Mouse (Mus musculus): Measurements from ENCODE around the gene Def8. TPM values are rescaled to one million over a fixed set of nuclear protein-coding genes. Genes with fewer than 3 reads are reported as not detected.

Gene Def8
- polyA plus RNA-seq, 1 experiment from 2014 or later = 49.5 TPM

DNA sequence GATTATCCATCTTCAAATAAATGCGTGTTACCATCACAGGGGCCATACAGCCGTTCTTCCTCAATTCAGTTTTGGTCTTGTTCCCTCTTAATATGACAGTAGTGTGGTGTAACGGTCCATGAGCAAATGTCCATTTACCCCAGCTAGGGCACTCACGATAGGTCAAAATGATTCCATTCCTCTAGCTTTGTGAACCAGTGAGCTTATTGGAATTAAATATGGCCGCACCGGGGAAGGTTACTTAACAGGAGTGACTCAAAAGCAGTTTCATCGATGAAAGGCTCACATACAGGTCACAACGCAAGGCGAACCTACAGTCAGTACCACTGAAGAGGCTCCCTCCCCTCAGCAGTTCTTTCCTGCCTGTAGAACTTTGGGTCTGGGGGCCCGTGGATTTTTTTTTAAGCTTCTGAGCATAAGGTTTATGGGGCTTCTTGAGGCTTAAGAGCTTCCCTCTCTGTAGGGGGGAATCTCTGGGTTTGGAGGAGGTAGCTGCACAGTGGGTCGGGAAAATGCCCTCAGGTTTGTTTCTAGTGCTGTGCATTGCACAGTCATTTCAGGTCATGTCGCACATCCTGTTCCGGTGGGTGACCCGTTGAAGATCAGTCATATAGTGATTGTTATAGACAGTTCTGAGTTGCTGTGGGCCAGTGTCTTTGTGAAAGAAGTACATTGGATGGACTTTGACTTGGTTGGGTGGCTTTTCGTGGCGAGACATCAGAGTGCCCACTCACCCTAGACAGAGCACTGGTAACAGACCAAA, 55.3 kb downstream of the Def8 start:
- peak; percentile 36 for ATAC-seq
- no peaks in the 10 kb centered on the region for H3K27me3 ChIP-seq (ENCODE audit: control insufficient read depth, insufficient read depth, low read depth, low read length)
- 36% methylated on average over 16 of the region's 16 CpGs for WGBS

GRCm38 (mm10) chr8:123482627-123483026, 59.3 kb downstream of the Def8 start:
- H3K4me2 ChIP-seq (ENCODE audit: low read length) = no peak overlapping the region
- peaks cover 32% of the 10 kb centered on the region for H3K36me3 ChIP-seq (ENCODE audit: control insufficient read depth, insufficient read depth, low read length)
- H3K27ac ChIP-seq (ENCODE audit: low read length) = no peak overlapping the region
- no peak for ATAC-seq
- no peaks in the 10 kb centered on the region for H3K27me3 ChIP-seq (ENCODE audit: control insufficient read depth, insufficient read depth, low read depth, low read length)
- no peaks in the 10 kb centered on the region for H3K9me3 ChIP-seq (replicated peaks; ENCODE audit: control insufficient read depth, low read length, poor library complexity, severe bottlenecking)
- H3K9ac ChIP-seq (ENCODE audit: low read depth, low read length) = no peak overlapping the region
- H3K4me1 ChIP-seq (ENCODE audit: control insufficient read depth, insufficient read depth, low read length) = peaks cover 11% of the 10 kb centered on the region
- WGBS = 86% methylated on average over 7 of the region's 7 CpGs
- H3K4me3 ChIP-seq (ENCODE audit: low read depth, low read length) = no peak overlapping the region

More for the DNA sequence above, 55.3 kb downstream of the Def8 start:
- peak overlapping the region; percentile 79 for H3K9ac ChIP-seq (ENCODE audit: low read depth, low read length)
- H3K9me3 ChIP-seq (replicated peaks; ENCODE audit: control insufficient read depth, low read length, poor library complexity, severe bottlenecking) = no peaks in the 10 kb centered on the region
- peak overlapping the region; percentile 89 for H3K4me2 ChIP-seq (ENCODE audit: low read length)
- H3K27ac ChIP-seq (ENCODE audit: low read length) = peak overlapping the region; percentile 97
- peak overlapping the region; percentile 71 for H3K4me3 ChIP-seq (ENCODE audit: low read depth, low read length)
- H3K4me1 ChIP-seq (ENCODE audit: control insufficient read depth, insufficient read depth, low read length) = peaks cover 16% of the 10 kb centered on the region
- H3K36me3 ChIP-seq (ENCODE audit: control insufficient read depth, insufficient read depth, low read length) = peaks cover 9% of the 10 kb centered on the region; the same call in 1 of the 2 replicates

DNA sequence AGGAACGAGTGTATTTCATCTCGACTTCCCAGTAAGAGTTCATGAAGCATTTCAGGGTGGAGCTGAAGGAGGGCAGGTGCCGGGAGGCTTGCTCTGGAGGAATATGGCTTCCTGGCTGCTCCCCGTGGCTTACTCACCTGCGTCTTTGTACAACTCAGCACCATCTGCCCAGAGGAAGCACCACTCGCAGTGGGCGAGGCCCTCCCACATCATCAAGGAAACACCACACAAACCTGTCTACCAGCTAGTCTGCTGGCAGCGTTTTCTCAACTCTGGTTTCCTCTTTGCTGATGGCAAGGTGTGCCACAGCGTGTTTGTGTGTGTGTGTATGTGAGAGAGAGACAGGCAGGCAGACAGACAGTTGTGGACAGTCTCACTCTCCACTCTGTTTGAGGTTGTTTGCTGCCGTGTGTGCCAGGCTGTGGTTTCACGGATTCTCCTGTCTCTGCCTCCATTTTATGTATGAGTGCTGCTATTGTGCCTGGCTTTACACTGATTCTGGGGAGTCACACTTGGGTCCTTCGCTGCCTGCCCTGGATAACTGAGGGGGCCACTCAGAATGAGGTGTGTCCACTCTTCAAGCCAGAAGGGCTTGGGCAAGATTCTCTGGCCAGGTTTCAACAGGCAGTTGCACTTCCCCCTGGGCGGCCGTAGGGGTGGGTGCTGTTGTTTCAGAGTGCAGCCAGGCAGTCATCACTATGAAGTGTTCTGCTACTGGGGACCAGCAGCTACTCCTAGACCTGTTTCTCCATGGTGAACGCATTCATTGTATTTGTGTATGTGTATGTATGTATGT, 68.2 kb downstream of the Def8 start:
- Histone ChIP-seq H3K4me2 (ENCODE audit: low read length) (no peak overlapping the region), H3K36me3 (ENCODE audit: control insufficient read depth, insufficient read depth, low read length) (peaks cover 75% of the 10 kb centered on the region), H3K9me3 (replicated peaks; ENCODE audit: control insufficient read depth, low read length, poor library complexity, severe bottlenecking) (no peaks in the 10 kb centered on the region), H3K4me1 (ENCODE audit: control insufficient read depth, insufficient read depth, low read length) (no peaks in the 10 kb centered on the region), H3K27ac (ENCODE audit: low read length) (no peak overlapping the region), H3K27me3 (ENCODE audit: control insufficient read depth, insufficient read depth, low read depth, low read length) (no peaks in the 10 kb centered on the region), H3K4me3 (ENCODE audit: low read depth, low read length) (no peak overlapping the region), H3K9ac (ENCODE audit: low read depth, low read length) (no peak overlapping the region)
- WGBS = 94% methylated on average over 15 of the region's 15 CpGs
- ATAC-seq = no peak

DNA sequence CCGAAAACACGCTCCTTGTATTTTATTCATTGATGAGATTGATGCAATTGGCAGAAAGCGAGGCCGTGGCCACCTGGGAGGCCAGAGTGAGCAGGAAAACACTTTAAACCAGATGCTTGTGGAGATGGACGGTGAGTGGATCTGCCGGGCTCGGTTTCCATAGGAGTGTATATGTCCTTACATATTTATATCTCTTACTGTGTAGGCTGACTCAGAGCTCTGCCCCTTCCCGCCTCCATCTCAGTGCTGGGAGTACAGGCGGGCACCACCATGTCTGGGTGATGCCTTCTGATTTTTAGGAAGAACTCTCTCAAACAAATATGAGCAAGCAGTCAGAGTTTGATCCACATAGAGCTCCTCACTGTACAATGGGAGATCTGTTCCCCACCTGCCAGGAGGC, 69.6 kb downstream of the Def8 start:
- Histone ChIP-seq H3K4me2 (ENCODE audit: low read length) (no peak overlapping the region), H3K4me3 (ENCODE audit: low read depth, low read length) (no peak overlapping the region), H3K27me3 (ENCODE audit: control insufficient read depth, insufficient read depth, low read depth, low read length) (no peaks in the 10 kb centered on the region), H3K4me1 (ENCODE audit: control insufficient read depth, insufficient read depth, low read length) (no peaks in the 10 kb centered on the region), H3K27ac (ENCODE audit: low read length) (no peak overlapping the region), H3K36me3 (ENCODE audit: control insufficient read depth, insufficient read depth, low read length) (peaks cover 65% of the 10 kb centered on the region), H3K9me3 (replicated peaks; ENCODE audit: control insufficient read depth, low read length, poor library complexity, severe bottlenecking) (no peaks in the 10 kb centered on the region), H3K9ac (ENCODE audit: low read depth, low read length) (no peak overlapping the region)
- ATAC-seq = no peak
- WGBS = 95% methylated on average over 9 of the region's 9 CpGs

GRCm38 (mm10) chr8:123497699-123498098, 74.4 kb downstream of the Def8 start:
- Histone ChIP-seq H3K4me1 (ENCODE audit: control insufficient read depth, insufficient read depth, low read length) (no peaks in the 10 kb centered on the region), H3K27ac (ENCODE audit: low read length) (no peak overlapping the region), H3K4me3 (ENCODE audit: low read depth, low read length) (no peak overlapping the region), H3K36me3 (ENCODE audit: control insufficient read depth, insufficient read depth, low read length) (peaks cover 54% of the 10 kb centered on the region), H3K27me3 (ENCODE audit: control insufficient read depth, insufficient read depth, low read depth, low read length) (no peaks in the 10 kb centered on the region), H3K4me2 (ENCODE audit: low read length) (no peak overlapping the region), H3K9me3 (replicated peaks; ENCODE audit: control insufficient read depth, low read length, poor library complexity, severe bottlenecking) (no peaks in the 10 kb centered on the region), H3K9ac (ENCODE audit: low read depth, low read length) (no peak overlapping the region)
- no peak for ATAC-seq
- 92% methylated on average over 4 of the region's 4 CpGs for WGBS

DNA sequence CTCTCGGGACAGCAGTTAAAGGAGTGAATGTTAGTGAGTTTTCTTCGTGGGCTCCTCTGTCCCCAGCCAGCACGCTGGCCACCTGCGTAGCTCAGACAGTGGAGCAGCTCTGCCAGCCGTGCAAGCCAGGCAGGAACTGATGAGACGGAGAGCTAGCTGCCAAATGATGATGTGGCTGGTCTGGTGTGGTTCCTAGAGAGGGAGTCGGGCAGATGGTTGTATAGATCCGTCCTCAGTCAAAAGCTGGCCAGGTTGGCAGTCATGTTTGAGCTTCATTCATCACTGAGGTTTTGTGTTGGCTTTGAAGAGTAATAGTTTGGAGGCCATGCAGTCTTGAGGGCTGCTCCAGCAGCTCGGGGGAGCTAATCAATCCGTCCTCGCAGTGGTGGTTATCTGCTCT, 75.6 kb downstream of the Def8 start:
- H3K4me1 ChIP-seq (ENCODE audit: control insufficient read depth, insufficient read depth, low read length) = no peaks in the 10 kb centered on the region

DNA sequence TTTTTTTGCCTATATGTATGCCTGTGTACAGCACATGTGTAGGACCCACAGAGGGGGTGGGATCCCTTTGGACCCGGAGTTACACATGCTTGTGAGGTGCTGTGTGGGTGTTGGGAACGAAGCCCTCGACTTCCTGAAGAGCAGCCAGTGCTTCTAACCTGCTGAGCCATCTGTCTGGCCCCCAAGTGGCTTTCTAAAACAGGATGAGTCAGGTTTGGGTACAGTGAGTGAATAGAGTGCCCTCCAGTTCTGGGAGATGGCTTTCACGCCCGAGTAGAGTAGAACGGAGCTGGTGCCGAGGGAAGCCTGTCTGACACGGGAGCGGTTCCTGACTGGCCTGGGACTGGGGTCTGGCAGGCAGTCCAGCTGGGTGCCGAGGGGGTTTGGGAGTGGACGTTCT, 76.2 kb downstream of the Def8 start:
- no peak overlapping the region for H3K9ac ChIP-seq (ENCODE audit: low read depth, low read length)
- no peak for ATAC-seq
- 97% methylated on average over 11 of the region's 11 CpGs for WGBS
- no peaks in the 10 kb centered on the region for H3K27me3 ChIP-seq (ENCODE audit: control insufficient read depth, insufficient read depth, low read depth, low read length)
- H3K9me3 ChIP-seq (replicated peaks; ENCODE audit: control insufficient read depth, low read length, poor library complexity, severe bottlenecking) = no peaks in the 10 kb centered on the region
- H3K4me1 ChIP-seq (ENCODE audit: control insufficient read depth, insufficient read depth, low read length) = no peaks in the 10 kb centered on the region
- no peak overlapping the region for H3K4me2 ChIP-seq (ENCODE audit: low read length)
- H3K27ac ChIP-seq (ENCODE audit: low read length) = no peak overlapping the region
- H3K36me3 ChIP-seq (ENCODE audit: control insufficient read depth, insufficient read depth, low read length) = peaks cover 54% of the 10 kb centered on the region
- no peak overlapping the region for H3K4me3 ChIP-seq (ENCODE audit: low read depth, low read length)

More for the DNA sequence above, 75.6 kb downstream of the Def8 start:
- no peak overlapping the region for H3K4me2 ChIP-seq (ENCODE audit: low read length)
- ATAC-seq = no peak
- no peaks in the 10 kb centered on the region for H3K9me3 ChIP-seq (replicated peaks; ENCODE audit: control insufficient read depth, low read length, poor library complexity, severe bottlenecking)
- no peak overlapping the region for H3K4me3 ChIP-seq (ENCODE audit: low read depth, low read length)
- WGBS = 93% methylated on average over 11 of the region's 11 CpGs
- no peak overlapping the region for H3K9ac ChIP-seq (ENCODE audit: low read depth, low read length)
- H3K27ac ChIP-seq (ENCODE audit: low read length) = no peak overlapping the region
- H3K36me3 ChIP-seq (ENCODE audit: control insufficient read depth, insufficient read depth, low read length) = peaks cover 56% of the 10 kb centered on the region
- no peaks in the 10 kb centered on the region for H3K27me3 ChIP-seq (ENCODE audit: control insufficient read depth, insufficient read depth, low read depth, low read length)

- Histone ChIP-seq H3K27me3 (ENCODE audit: control insufficient read depth, insufficient read depth, low read depth, low read length) (no peaks in the 10 kb centered on the region), H3K4me3 (ENCODE audit: low read depth, low read length) (no peak overlapping the region), H3K9ac (ENCODE audit: low read depth, low read length) (no peak overlapping the region), H3K27ac (ENCODE audit: low read length) (no peak overlapping the region), H3K4me1 (ENCODE audit: control insufficient read depth, insufficient read depth, low read length) (no peaks in the 10 kb centered on the region), H3K36me3 (ENCODE audit: control insufficient read depth, insufficient read depth, low read length) (peaks cover 54% of the 10 kb centered on the region), H3K9me3 (replicated peaks; ENCODE audit: control insufficient read depth, low read length, poor library complexity, severe bottlenecking) (no peaks in the 10 kb centered on the region), H3K4me2 (ENCODE audit: low read length) (no peak overlapping the region)
- ATAC-seq = no peak
- 92% methylated on average over 5 of the region's 5 CpGs for WGBS
These were observed 78.9 kb downstream of the Def8 start for GRCm38 (mm10) chr8:123502192-123502591.
